Mouse (Mus musculus): ENCODE results near the gene Pnp2. TPM values are rescaled to one million over a fixed set of nuclear protein-coding genes. Genes with fewer than 3 reads are reported as not detected.
"Not testable (repeated sequence)": the region's sequence is repeated elsewhere in the genome, so short reads cannot be mapped to it uniquely, and the experiment has no call there.

Pnp2 gene
- total RNA-seq, 4 experiments from 2014 or later = 1.8 to 2.5 (median 2.2) TPM

DNA sequence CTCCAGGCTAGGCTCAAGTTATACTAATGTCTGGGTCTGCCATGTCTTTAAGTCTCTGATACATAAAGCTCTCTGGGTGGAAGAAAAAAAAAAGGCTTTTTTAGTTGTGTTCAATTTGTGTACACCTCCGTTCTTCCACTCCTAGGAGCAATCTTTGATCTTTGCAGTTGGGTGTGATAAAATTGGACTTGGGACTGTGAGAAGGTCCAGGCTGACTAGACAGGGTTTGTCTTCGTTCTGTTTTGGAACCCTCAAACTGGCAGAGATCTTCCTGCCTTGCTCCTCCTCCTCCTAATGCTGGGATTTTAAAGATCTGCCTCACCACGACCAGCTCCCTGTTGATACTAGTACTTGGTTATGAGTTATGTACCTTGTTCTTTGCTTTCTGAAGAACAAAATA, 1.4 kb downstream of the Pnp2 start:
- not testable (repeated sequence) for DNase-seq

- not testable (repeated sequence) for DNase-seq
Measured at GRCm38 (mm10) chr14:50958289-50958995, 2.6 kb downstream of the Pnp2 start.

DNA sequence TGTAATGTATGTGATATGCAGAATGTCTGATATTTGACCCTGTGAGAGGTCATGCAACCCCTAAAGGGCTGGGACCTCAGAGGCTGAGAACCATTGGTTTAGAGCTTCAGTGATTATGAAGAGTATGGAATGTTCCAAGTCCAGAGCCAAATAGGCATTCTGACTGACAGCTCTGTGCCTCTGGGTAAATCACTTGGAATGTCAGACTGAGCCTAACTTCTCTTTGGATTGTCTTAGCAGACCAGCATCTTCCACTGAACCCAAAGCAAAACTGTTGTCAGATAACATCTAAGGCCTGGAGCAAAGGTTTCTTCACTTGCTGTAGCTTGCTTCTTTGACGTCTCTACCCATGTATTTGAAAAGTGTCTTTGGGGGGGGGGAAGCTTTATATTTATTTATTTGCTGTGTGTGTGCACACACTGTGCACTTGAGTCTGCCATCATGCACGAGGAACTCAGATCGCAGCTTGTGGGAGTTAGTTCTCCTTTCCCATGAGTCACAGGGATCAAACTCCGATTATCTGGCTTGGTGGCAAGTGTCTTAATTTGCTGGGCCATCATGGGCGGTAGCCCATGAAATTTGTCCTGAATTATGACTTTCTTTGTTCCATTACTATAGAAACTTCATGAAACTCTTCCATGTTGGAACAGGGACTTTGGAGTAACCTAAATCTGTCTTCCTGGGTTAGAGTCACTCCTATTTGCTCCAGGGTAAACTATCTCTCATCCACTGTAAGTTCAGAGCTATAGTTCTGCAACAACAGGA, 12.6 kb downstream of the Pnp2 start:
- no peak for DNase-seq

GRCm38 (mm10) chr14:50969041-50969440, 13.2 kb downstream of the Pnp2 start:
- DNase-seq = no peak

DNA sequence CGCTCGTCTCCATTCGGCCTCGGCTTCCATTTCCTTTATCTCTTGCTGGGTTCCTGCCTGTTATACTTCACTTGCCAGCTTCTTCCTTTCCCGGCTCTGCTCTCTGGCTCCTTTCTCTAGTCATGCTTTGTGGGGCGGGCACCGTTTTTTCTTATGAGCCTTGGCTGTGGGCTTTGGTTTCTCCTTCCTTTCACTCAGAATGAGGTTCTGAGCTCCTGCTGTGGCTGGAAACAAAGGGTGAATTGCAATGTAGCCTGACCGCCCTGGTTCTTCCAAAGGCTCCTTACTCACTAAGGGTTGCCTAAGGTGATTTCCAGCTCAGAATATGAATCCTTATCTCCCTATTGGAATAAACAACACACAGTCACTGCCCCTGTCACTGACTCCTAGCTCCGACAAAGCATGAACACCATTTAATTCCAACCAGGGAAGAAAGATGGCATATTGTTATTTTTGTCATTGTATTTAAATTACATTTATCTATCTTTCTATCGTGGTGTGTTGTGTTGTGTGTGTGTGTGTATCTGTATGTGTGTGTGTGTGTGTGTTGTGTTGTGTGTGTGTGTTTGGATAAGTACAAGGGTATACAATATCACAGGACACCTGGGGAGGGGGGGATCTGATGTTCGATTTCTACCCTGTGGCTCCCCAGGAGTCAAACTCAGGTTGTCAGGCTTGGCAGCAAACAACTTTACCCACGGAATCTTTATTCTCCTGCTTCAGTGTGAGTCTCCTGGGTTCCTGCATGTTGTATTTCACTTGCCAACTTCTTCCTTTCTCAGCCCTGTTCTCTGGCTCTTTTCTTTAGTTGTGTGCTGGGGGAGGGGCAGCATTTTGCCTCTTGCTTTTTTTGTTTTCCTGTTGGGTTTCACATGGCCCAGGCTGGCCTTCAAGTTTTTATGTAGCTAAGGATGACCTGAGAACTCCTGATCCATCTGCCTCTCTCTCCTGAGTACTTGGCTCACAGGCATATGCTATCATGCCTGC, 14.1 kb downstream of the Pnp2 start:
- no peak for DNase-seq

- DNase-seq = no peak
Measured at GRCm38 (mm10) chr14:50970822-50971221, 15.0 kb downstream of the Pnp2 start.

- DNase-seq = not testable (repeated sequence)
Measured at GRCm38 (mm10) chr14:50973054-50973453, 17.3 kb downstream of the Pnp2 start.

DNA sequence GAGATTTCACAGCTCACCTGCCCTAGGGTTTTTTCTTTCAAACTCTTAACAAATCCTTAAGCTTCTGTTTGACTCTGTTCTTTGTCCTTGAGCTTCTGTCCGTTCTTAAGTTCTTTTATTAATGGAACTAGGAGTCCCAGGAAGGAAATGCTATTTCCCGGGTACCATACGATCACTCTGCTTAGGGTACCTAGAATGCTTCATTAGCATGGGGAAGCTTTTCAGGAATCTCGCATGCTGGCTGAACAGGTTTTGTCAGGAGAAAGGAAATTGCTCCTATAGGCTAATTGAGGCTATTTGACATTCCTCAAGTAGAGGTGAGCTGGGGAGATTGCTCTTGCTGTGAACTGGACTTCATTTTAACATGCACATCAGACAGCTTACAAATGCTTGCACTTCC, 17.9 kb downstream of the Pnp2 start:
- no peak for DNase-seq

DNA sequence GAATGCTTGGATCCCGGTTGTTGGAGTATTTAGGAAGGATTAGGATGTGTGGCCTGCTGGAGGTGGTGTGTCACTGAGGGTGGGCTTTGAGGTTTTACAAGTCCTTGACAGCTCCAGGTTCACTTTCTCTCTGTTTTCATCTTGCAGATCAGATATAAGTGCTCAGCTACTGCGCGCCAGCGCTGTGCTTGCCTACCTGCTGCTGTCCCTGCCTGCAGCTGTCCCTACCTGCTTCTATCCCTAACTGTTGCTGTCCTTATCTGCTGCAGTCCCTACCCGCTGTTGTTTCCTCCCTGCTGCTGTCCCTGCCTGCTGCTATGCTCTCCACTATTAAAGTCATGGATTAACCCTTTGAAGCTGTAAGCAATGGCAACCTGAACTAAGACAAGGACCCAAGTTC, 19.2 kb downstream of the Pnp2 start:
- no peak for DNase-seq

- no peak for DNase-seq
Measured at GRCm38 (mm10) chr14:50976674-50977073, 20.9 kb downstream of the Pnp2 start.

DNA sequence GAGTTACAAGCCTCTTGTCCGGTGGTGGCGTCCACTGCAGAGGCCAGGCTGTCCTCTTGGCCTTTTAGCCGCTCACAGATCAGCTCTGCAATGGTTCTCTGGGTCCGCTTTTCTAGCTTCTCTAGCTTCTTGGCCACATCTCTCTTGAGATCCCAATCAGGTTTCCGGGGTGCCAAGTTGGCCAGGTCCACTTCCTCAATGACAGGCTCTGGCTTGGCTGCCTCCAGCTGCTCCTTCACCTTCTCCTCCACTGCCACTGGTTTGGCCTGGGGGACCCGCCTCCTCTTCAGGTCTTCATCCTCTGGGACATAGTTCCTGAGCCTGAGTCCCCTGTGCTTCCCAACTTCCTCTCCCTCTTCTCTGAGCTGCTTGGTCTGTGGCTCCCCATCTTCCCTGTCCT, 22.7 kb downstream of the Pnp2 start:
- not testable (repeated sequence) for DNase-seq

GRCm38 (mm10) chr14:50979631-50980030, 23.8 kb downstream of the Pnp2 start:
- no peak for DNase-seq

GRCm38 (mm10) chr14:50981207-50981606, 25.4 kb downstream of the Pnp2 start:
- no peak for DNase-seq

DNA sequence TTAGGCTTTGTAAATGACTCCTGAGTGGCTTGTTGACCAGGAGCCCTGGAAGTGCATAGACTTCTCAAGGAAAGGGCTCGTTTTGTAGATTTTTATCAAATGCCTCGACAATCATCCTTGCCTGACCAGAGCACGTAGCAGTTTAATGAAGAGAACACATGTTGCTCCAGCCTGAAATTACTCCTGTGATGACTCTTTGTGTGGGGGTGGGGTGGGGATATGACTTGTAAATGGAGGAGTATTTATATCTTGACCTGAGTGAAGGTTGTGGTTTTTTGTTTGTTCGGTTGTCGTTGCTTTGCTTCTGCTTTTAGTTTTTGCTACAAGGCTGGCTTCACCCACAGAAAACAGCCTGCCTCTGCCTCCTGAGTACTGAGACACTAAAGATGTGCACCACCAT, 26.0 kb downstream of the Pnp2 start:
- no peak for DNase-seq

- DNase-seq = peak; percentile 48
Measured at GRCm38 (mm10) chr14:50987668-50988067, 31.9 kb downstream of the Pnp2 start.

GRCm38 (mm10) chr14:50991037-50991436, 35.2 kb downstream of the Pnp2 start:
- DNase-seq = no peak

DNA sequence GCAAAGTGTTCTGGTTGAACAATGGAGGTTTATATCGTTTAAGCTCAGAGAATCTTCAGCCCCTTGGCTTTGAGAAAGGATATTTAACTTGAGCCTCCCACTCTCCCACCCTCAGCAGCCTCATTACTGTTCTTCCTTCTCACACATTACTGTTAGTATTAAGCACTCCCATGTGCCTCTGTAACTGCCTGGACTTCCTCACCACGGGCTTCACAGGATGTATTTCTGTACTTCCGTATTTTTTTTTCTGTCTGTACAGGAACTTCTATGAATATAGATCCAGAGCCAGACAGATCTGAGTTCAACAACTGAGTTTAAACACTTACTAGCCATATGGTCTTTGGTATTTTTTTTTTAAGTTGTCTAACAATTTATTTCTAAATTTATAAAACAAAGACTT, 41.3 kb downstream of the Pnp2 start:
- no peak for DNase-seq

DNA sequence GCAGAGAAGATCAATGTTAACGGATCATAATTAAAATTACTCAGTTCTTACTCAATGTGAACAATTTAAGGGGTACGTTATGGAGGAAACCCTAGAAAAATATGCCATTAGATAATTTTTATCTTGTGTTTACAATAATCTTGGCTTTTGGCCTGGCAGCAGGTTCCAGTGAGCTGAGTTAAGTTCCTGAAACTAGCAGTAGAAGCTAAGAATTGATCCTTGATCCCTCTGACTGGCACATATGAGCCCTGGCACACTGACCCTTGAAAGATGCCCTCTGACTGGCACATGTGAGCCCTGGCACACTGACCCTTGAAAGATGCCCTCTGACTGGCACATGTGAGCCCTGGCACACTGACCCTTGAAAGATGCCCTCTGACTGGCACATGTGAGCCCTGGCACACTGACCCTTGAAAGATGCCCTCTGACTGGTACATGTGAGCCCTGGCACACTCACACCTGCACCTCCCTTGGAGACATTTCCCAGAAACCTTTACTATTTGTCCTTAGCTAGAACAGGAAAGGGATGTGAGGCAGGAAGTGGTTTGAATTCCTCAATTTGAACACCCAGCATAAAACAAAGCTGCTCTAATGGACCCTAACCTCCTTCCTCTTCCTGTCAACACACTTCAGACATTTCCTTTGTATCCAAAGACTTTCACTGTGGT, 42.3 kb downstream of the Pnp2 start:
- DNase-seq = no peak

DNA sequence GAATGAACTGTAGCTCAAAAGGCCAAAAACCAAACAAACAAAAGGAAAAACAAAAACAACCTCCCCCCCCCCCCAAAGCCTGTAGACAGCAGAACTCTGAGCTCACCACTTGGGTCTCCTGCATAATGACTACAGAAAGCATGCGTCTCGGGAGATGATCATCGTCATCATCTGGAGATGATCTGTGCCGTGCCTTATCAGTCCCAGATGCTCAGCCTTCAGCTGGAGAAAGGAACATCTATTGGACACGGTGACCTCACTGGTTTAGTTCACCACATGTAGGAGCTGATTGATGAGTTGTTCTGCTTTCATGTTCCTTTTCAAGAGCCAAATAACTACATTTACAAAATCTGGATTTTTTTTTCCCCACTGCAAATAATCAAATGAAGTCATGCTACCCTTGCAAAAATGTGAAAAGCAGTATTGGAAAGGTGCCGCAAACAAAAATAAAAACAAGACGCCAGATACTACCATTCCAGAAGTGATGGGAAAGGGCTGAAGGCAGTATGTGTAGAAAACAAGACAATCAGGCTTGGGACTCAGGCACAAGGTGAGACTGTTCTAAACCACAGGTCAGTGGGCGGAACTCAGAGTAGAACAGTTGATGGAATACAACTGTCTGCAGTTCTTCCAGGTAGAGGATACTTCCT, 51.5 kb downstream of the Pnp2 start, which contains the start of gene Rnase10:
Gene Rnase10 (plus strand): TSS at position 600 of the 650 bp plus-strand sequence.
- no peak for DNase-seq

DNA sequence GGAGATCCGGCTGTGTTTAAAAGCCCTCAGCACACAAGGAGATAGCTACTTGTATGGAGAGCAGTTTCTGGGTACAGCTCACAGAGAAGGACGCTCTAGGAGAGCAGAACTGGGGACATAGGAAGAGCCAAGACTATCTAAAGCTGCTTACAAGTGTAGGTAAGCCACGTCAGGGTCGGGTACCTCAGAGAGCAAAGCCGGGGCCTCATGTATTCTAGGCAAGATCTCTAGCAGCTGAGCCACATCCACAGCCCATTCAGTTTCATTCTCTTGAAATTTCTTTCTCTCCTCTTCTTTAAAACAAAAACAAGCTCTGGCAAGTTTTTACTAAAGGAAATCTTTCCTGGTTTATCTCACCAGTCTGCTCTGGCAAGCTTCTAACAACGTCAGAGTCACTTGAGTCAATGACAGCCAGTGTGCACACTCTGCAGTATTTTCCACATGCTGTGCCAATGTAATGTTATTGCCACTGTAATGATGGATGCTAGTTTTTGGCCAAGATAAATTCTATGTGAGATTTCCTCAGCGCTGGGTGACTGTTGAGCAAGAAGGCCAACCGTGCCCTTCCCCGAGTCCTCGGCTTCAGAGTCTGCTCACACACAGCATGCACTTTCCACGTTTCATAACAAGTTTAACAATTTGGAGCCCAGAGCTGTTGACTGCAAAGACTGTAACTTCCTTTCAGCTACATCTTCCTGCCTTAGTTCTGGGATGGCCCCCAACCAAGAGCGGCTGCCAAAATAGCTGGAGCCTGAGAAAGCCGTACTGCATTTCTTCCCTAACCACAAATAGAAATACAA, 52.3 kb downstream of the Pnp2 start:
- DNase-seq = peak; percentile 81

DNA sequence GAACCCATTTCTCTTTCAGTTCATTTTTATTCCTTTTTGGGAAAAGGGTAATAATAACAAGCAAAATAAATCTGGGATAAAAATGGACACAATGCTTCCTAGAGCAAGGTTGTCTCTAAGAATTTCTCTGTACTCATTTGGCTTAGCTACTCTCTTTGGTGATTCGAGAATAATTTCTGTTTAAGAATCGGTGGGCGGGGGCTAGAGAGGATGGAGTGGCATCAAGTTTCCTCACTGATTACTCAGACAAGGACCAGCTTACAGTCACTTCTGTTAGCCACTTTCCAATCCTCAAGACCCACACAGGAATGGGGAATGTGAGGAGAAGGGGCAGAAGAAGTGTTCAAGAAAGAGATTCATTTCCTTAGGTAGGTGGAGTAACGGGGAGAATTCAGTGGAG, 53.0 kb downstream of the Pnp2 start:
- no peak for DNase-seq
